Mouse (Mus musculus): Measurements from ENCODE around the gene Sh3glb1.

DNA sequence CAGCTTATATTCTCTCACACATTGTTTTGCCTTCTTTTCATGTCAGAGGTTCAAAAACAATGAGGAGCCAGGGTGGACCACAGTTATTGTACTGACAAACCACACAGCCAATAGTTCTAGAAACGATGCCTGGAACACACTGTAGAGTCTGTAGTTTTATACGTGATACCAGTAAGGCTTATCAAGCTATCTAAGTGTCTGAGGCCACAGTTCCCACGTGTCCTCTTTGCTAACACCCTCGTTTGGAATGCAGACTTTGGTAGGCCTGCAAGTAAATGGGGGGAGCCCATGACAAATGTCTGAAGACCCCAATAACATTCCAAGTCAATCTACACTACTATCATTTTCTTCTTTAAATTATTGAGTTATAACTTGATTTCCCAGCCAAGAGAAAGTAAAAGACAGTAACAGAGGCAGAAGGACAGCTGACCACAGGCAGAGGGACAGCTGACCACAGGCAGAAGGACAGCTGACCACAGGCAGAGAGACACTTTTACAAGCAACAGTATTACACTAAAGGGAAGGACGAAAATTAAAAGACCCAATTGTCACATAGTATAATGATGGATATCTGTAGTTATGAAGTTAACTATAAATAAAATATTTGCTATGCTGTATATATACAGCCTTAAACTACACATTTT lies 21.2 kb downstream of the Sh3glb1 start:
- TF ChIP-seq CTCF (IDR thresholded peaks at IDR 0.05; ENCODE audit: insufficient read depth, low read depth, low read length), result no peak
- no peak for TF ChIP-seq POLR2A (IDR thresholded peaks at IDR 0.05; ENCODE audit: insufficient read depth, low read depth, low read length)
